Mouse (Mus musculus) forelimb bud, embryonic 11.5 days (tissue): ENCODE results near the gene Amotl2.

Experiments used
- DNase-seq: peaks from one replicate; pipeline ENCODE4 v3.0.0-alpha.2; 2012; ENCODE audit warnings: low read depth, low spot score

Amotl2 gene

GRCm38 (mm10) chr9:102777631-102778591 lies 61.4 kb downstream of the Amotl2 start:
- DNase-seq, result no peak

GRCm38 (mm10) chr9:102779493-102779892 lies 63.0 kb downstream of the Amotl2 start:
- peak; percentile 79 for DNase-seq
